Mouse (Mus musculus) liver, adult 2 months (tissue): ENCODE results near the gene Bcar1.

Experiments
- CTCF ChIP-seq: fragments of 200-500 bp; IDR thresholded peaks from 2 replicates; pipeline ENCODE4 v1.5.1; 2011; ENCODE audit warnings: low read depth, low read length, control low read depth
- POLR2A ChIP-seq: fragments of 200-500 bp; IDR thresholded peaks from 2 replicates; pipeline ENCODE4 v1.6.1; 2011; ENCODE audit warnings: low read length, control low read depth; ENCODE audit not compliant: insufficient read depth; ENCODE audit errors: extremely low read depth

DNA sequence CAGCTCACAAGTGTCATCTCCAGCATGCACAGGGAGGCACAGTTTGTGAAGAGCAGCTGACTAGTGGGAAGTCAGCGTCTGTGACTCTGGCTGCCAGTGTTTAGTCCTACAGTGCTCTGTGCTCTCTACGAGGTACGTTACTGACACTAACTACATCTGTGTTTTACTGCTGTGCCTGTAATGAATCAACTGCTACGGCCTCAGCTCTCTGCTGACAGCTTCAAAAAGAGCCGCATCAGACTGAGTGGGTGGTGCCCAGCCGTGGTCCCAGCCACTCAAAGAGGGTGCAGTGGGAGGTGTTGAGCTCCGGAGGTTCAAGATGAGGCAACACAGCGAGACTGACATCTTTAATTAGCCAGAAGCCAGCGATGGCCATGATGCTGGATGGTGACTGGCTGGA, 31.5 kb downstream of the Bcar1 start:
- no peak for TF ChIP-seq CTCF
- no peak for TF ChIP-seq POLR2A
